Mouse (Mus musculus) erythroblast, adult 5-6 weeks (primary cell): Measurements from ENCODE around the gene Gm3854. TPM values are rescaled to one million over a fixed set of nuclear protein-coding genes. Genes with fewer than 3 reads are reported as not detected.
A peak's percentile ranks its signal among the peaks of the same experiment; 100 is the strongest.
"Not testable (repeated sequence)": the region's sequence is repeated elsewhere in the genome, so short reads cannot be mapped to it uniquely, and the experiment has no call there.

ENCODE experiments used
- ATAC-seq: replicated peaks from 2 replicates; pipeline ENCODE4 v1.8.0; 2016; ENCODE audit warnings: moderate number of reproducible peaks, mild to moderate bottlenecking, moderate TSS enrichment, inconsistent platforms; ENCODE audit not compliant: poor library complexity, low FRiP score, severe bottlenecking
- total RNA-seq, 2 experiments: library from RNA; stranded (forward) in 1 of 2; stranded (reverse) in 1 of 2; fragments of 150-400 nt in 1 of 2; fragments of 200-764, 138-1000 nt in 1 of 2; gene quantifications; 2 replicates each; pipeline versions ENCODE4 v1.2.3 to v1.2.4; 2015 to 2017; ENCODE audit warnings: low replicate concordance in 2 of 2

The Gm3854 gene
- total RNA-seq (2015; ENCODE audit: low replicate concordance) (not detected in 2 replicates), total RNA-seq (2017; ENCODE audit: low replicate concordance) (not detected in 2 replicates)

GRCm38 (mm10) chr7:6343501-6344071, at the start of gene Gm3854:
Gene Gm3854, plus strand, starts transcription at chr7:6343759.
- ATAC-seq, result no peak

- ATAC-seq, result not testable (repeated sequence)
These were observed 42.8 kb upstream of the Gm3854 start for GRCm38 (mm10) chr7:6300796-6301195.

DNA sequence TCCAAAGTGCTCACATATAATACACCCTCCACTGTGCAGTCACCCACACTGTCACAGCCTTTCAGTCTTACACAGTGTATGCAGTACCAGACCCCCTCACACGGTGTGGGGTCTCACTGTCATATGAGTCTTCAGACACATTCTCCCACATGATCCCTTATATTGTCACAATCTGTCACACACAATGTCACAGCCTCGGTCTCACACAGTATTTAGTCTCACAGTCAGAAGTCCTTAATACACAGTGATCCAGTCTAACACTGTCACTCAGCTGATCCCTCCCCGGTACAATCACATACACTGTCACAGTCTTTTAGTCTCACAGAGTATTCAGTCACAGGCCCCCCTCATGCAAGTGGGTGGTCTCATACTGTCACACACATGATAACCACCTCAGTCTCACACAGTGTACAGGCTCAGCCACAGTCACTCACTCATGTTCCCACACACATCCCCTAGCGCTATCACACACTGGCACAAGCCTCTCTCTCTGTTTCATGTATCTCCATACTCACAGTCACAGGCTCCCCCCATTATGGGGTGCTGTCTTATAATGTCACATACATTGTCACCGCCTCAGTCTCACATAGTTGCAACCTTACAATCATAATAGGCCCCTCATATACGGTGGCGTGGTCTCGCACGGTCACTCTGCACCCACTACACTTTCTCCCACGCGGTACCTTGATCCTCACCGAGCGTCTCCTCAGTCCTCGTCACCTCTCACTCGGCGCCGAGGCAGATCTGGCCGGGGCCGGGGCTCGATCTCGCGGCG, 12.9 kb upstream of the Gm3854 start:
- peak; percentile 52; the same call in 1 of the 2 replicates for ATAC-seq

DNA sequence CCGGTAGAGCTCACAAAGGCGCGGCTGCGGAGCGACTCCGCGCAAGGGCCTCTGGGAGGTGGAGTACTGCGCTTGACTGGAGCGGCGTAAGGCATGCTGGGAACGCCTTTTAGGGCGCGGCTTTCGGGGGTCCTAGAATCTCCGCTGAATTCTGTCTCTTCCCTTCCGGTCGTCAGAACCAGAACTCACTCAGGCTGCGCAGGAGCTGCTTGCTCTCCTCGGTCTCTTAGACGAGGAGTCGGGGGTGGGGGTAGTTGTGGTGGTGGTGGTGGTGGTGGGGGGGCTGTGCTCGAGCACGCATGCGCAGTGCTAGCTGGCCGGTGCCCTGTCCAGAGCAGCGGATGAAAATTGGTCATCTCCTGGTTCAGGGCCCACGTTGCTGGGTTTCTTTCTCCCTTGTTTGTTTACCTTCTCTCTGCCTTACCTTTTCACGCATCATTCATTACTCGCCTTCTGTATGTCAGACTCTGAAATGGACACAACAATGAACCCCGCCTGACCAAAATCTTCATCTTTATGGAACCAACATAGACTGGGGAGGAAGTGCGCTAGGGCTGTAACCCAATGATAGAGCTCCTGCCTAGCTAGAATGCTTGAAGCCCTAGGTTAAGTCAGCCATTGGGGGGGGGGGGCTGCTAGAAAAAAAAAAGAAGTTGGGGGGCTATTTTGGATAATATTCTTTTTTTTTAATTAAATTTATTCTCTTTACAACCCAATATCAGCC, 12.2 kb upstream of the Gm3854 start, which contains the start of gene Zfp583:
Gene Zfp583, minus strand, starts transcription at position 53 of the 724 bp plus-strand sequence.
- peak; percentile 87 for ATAC-seq

DNA sequence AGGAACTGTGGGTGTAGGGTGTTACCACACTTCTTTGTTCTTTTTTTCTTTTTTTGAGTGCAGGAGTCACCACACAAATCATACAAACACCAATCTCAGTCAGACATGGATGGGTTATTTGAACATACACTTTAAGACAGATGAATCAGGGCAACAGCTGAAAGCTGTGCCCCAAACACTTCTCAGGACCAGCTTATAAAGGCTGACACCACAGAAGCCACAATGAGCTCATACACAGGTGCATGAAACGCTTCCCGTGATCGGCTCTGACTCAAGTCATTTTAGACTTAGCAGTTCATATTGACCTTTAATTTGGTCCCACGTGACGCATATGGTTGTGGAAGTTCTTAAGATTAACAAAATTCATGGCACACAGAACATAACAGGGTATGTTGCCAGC, 3.7 kb upstream of the Gm3854 start:
- ATAC-seq, result no peak

- ATAC-seq, result no peak
These were observed 565 bp downstream of the Gm3854 start for GRCm38 (mm10) chr7:6344124-6344523.

- no peak for ATAC-seq
These were observed 14.6 kb downstream of the Gm3854 start for GRCm38 (mm10) chr7:6358121-6358520.

- no peak for ATAC-seq
These were observed 15.5 kb downstream of the Gm3854 start for GRCm38 (mm10) chr7:6358937-6359590.

DNA sequence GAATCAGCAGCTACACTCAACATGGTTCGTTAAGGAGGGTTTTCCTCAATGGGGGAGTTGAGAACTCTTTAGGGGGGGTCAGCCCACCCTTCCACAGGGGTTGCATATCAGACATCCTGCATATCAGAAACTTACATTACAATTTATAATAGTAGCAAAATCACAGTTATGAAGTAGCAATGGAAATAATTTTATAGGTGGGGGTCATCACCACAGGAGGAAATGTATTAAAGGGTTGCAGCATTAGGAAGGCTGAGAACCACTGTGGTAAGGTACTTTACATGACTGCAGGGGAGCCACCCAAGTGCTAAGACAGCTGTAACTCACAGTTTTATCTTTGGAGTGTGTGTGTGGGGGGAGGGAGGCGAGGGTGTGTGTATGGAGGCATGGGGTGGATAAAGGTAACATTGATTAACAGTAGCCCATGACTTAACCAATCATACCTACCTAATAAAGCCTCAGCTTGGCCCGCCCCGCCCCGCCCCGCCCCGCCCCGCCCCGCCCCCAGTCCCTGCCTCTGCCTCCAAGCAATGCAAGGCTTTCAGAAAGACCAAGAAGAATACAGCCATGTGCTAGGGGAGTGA, 17.0 kb downstream of the Gm3854 start:
- no peak for ATAC-seq

GRCm38 (mm10) chr7:6361756-6362155, 18.2 kb downstream of the Gm3854 start:
- ATAC-seq, result no peak

DNA sequence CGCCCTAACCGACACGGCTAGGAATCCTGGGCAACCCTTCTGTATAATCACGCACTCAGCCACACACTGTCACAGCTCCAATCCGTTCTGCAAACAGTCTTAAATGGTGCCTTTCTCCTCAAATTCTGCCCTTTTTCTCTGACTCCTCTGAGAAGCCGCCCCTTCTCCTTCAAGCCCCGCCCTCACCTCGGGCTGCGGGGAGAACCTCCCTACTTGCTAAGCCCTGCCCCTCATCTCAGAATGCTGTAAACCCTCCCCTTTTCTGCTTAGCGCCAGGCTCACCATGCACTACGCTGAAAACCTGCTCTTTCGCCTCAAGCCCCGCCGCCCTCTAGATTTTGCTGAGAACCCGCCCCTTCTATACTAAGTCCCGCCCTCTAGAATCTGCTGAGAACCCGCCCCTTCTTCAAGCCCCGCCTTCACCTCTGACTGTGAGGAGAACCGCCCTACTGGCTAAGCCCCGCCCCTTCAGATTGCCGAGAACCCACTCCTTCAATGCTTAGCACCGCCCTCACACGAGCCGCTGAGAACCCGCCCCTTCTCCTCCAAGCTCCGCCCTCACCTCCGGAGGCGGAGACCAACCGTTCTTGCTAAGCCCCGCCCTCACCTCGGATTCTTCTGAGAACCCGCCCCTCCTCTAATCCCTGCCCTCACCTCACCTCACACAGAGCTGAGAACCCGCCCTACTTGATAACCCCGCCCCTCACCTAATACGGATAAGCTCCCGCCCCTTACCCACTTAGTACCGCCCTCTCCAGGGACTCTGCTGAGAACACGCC, 18.9 kb downstream of the Gm3854 start:
- peak; percentile 75 for ATAC-seq

DNA sequence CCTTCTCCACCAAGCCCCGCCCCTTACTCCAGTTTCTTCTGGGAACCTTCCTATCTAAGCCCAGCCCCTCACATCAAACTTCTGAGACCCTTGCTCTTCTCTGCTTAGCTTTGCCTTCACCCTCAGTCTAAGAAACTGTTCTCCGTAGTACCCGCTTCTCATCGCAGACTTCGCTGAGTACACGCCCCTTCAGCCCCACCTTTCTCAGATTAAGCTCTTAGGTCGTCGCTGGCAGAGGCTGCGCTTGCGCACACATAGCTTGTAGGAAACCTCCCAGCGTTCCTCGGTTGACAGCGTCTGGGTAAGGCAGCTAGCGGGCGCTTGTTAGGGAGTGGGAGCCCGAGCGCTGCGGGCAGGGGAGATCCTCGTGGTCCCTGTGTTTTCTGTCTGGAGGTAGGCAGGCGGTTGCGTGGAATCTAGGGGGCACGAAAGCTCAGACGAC, 19.5 kb downstream of the Gm3854 start, which contains the start of gene Zfp78:
Gene Zfp78, plus strand, starts transcription at position 234 of the 442 bp plus-strand sequence.
- ATAC-seq, result peak; percentile 82

- ATAC-seq, result no peak
These were observed 21.2 kb downstream of the Gm3854 start for GRCm38 (mm10) chr7:6364761-6365160.

- ATAC-seq, result no peak
These were observed 23.6 kb downstream of the Gm3854 start for GRCm38 (mm10) chr7:6367185-6367584.

DNA sequence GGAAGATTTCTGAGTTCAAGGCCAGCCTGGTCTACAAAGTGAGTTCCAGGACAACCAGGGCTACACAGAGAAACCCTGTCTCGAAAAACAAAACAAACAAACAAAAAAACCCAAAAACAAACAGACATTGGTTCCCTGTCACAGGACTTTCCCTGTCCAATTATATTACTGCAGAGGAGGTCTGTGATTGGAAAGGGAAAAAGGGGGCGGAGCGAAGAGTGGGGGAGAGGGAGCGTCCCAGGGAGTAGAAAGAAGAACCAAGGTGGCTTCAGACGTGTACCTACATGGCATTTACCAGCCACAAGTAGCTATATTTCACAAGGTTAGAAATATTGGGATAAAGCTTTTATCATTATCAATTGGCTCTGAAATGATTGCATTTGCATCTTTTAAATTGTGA, 24.6 kb downstream of the Gm3854 start:
- ATAC-seq, result not testable (repeated sequence)

DNA sequence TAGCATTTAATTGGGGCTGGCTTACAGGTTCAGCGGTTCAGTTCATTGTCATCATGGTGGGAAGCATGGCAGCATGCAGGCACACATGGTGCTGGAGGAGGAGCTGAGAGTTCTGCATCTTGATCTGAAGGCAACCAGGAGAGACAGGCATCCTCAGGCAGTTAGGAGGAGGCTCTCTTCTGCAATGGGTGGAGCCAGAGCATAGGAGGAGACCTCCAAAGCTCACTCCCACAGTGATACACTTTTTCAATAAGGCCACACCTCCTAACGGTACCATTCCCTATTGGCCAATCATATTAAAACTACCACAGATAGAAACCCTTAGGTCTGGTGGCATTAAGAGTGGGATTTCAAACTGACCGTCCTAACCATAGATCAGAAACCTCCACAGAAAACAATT, 25.9 kb downstream of the Gm3854 start:
- ATAC-seq, result no peak

DNA sequence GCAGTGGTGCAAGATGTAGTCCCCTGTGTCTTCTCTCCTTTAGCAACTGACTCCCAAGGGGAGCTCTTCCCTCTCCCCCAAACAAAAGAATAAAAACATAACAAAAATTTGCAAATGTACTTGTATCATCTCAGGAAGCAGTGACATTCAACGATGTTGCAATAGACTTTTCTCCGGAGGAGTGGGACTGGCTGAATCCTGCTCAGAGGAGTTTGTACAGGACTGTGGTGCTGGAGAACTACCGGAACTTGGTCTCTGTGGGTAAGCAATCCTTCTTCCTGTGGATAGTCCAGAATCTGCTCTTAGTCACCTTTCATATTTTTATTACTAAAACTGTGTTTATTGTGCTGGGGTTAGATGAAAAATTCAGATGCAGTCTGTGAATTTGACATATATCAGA, 29.4 kb downstream of the Gm3854 start:
- no peak for ATAC-seq

DNA sequence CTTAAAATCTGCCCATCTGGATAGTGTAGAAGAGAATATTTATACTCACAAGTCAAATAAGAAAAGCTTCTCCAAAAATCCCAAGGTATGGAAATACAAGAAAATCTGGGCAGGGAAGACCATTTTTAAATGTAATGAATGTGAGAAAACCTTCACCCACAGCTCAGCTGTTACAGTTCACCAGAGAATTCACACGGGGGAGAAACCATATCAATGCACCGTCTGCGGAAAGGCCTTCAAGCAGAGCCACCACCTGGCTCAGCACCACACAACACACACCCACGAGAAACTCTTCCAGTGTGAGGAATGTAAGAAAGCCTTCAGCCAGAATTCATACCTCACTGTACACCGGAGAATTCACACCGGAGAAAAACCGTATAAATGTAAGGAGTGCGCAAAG, 34.9 kb downstream of the Gm3854 start:
- ATAC-seq, result no peak

- ATAC-seq, result no peak
These were observed 37.9 kb downstream of the Gm3854 start for GRCm38 (mm10) chr7:6381431-6381830.
